8 mouse cellular contexts compared by ENCODE assay signal in genomic region chr19:44292941-44293768, GRCm38 (mm10). TPM values are rescaled to one million over a fixed set of nuclear protein-coding genes. Genes with fewer than 3 reads are reported as not detected.
DNase-seq lines count a peak whose midpoint lies in the region; TF ChIP-seq lines count a peak whose summit lies in the region.

Gene Scd2 (plus strand): TSS chr19:44293674.

- TF ChIP-seq POLR2A in CH12.LX (IDR thresholded peaks at IDR 0.05; ENCODE audit: low read depth, low read length) (no peak; the same call in 1 of the 2 replicates), myocyte (IDR thresholded peaks at IDR 0.05; ENCODE audit: insufficient read length, low read depth) (no peak)

- H3K9me3 ChIP-seq in CH12.LX (replicated peaks; ENCODE audit: low read length): no peaks in the 10 kb centered on the region

- intact Hi-C loops in heart, postnatal 14 days (cut with DNase I): no loop called here
- intact Hi-C loops in left cerebral cortex, postnatal 4 days (cut with DNase I): no loop called here

- peak within 1 kb of the TSS; percentile 74 for H3K27ac ChIP-seq in CH12.LX (ENCODE audit: insufficient read depth, low read depth)

- TF ChIP-seq CTCF in CH12.LX (conservative IDR thresholded peaks at IDR 0.05 in 1 of 2, IDR thresholded peaks at IDR 0.05 in 1 of 2; ENCODE audit: low read depth in 2 of 2, low read length in 2 of 2): no peak; a peak in 1 of 4 replicates

- in situ Hi-C loops in CH12.LX (cut with MboI; ENCODE audit: low pct_ligation_motif_present, low pct_unique_long_range_greater_than_20kb, low sequenced_read_pairs): no loop called here

- H3K4me3 ChIP-seq in CH12.LX (replicated peaks in 1 of 3; ENCODE audit: low read depth in 2 of 3, low read length in 2 of 3, poor library complexity in 1 of 3) (peak within 1 kb of the TSS; percentile 80 to 94 (median 92)), myocyte (peak within 1 kb of the TSS; percentile 100)

- H3K79me2 ChIP-seq in CH12.LX (replicated peaks; ENCODE audit: control insufficient read depth, extremely low read depth, insufficient read depth, poor library complexity, severe bottlenecking) (peaks cover 41% of the 10 kb centered on the region), myocyte (ENCODE audit: control insufficient read depth, insufficient read depth) (peaks cover 43% of the 10 kb centered on the region)

- no peak for TF ChIP-seq EP300 in CH12.LX (IDR thresholded peaks at IDR 0.05; ENCODE audit: low read length)

- peaks cover 7 to 33% of the 10 kb centered on the region in 2 experiments for H3K4me1 ChIP-seq in CH12.LX (ENCODE audit: control insufficient read depth in 1 of 2, insufficient read depth in 2 of 2)

- H3ac ChIP-seq in myocyte (ENCODE audit: control insufficient read depth, insufficient read length): peak within 1 kb of the TSS; percentile 66

- H3K36me3 ChIP-seq in CH12.LX (replicated peaks in 1 of 2; ENCODE audit: control insufficient read depth in 1 of 2, insufficient read depth in 1 of 2, low read length in 1 of 2) (peaks cover 29 to 36% of the 10 kb centered on the region in 2 experiments), myocyte (ENCODE audit: control insufficient read depth, insufficient read depth) (peaks cover 34% of the 10 kb centered on the region)

- dilution Hi-C loops in CH12.LX (cut with MboI; ENCODE audit: extremely low pct_ligation_motif_present, extremely low pct_unique_long_range_greater_than_20kb, low sequenced_read_pairs): no loop called here

- peak; percentile 91 for DNase-seq in heart, adult 11 months
- no peak for DNase-seq in heart, adult 9 months (ENCODE audit: low spot score in 2 of 2)
- no peak for DNase-seq in CH12.LX (ENCODE audit: extremely low read depth)
- DNase-seq in embryo, embryonic 11 days: peak; percentile 72
- no peak for DNase-seq in heart, postnatal 14 days
- DNase-seq in left cerebral cortex, postnatal 4 days: no peak
- no peak for DNase-seq in spleen, adult 12 weeks (ENCODE audit: low spot score)

- TF ChIP-seq RAD21 in CH12.LX (IDR thresholded peaks at IDR 0.05; ENCODE audit: low read depth, low read length): no peak

- H3K4me2 ChIP-seq in CH12.LX (ENCODE audit: insufficient read depth, low read depth, poor library complexity, severe bottlenecking) (peak within 1 kb of the TSS; percentile 84), myocyte (ENCODE audit: low read depth) (peak within 1 kb of the TSS; percentile 98)

- peak within 1 kb of the TSS; percentile 88 for H3K9ac ChIP-seq in CH12.LX (ENCODE audit: insufficient read depth, low read depth)

- no peaks in the 10 kb centered on the region for H3K27me3 ChIP-seq in CH12.LX (replicated peaks)
- no peaks in the 10 kb centered on the region for H3K27me3 ChIP-seq in myocyte (ENCODE audit: control insufficient read depth, insufficient read depth, insufficient read length)

TF ChIP-seq in CH12.LX, 34 proteins besides CTCF, POLR2A, EP300 and RAD21 (continues in another document):
- TF ChIP-seq JUN (IDR thresholded peaks at IDR 0.05; ENCODE audit: insufficient read depth, low read depth, low read length) (no peak), MAFK (IDR thresholded peaks at IDR 0.05; ENCODE audit: insufficient replicate concordance, low read length) (no peak), MEF2A (IDR thresholded peaks at IDR 0.05; ENCODE audit: borderline replicate concordance, low read depth, low read length) (no peak), CHD1 (IDR thresholded peaks at IDR 0.05; ENCODE audit: low read depth, low read length) (0 out of 2 replicates have a peak, but pooled peaks have one; percentile 24), UBTF (IDR thresholded peaks at IDR 0.05; ENCODE audit: low read depth, low read length) (no peak), NRF1 (IDR thresholded peaks at IDR 0.05; ENCODE audit: low read depth, low read length) (no peak), PAX5 (IDR thresholded peaks at IDR 0.05; ENCODE audit: low read length) (no peak), SMC3 (IDR thresholded peaks at IDR 0.05; ENCODE audit: low read depth, low read length) (no peak), HCFC1 (IDR thresholded peaks at IDR 0.05; ENCODE audit: low read depth, low read length) (no peak), ZKSCAN1 (IDR thresholded peaks at IDR 0.05; ENCODE audit: borderline replicate concordance, low read depth, low read length) (no peak), USF1 (IDR thresholded peaks at IDR 0.05; ENCODE audit: low read depth, low read length) (no peak), RCOR1 (conservative IDR thresholded peaks at IDR 0.05; ENCODE audit: low read depth, low read length) (0 out of 2 replicates have a peak, but pooled peaks have one; percentile 6), E2F4 (IDR thresholded peaks at IDR 0.05; ENCODE audit: insufficient replicate concordance, low read depth, low read length) (no peak), ZNF384 (IDR thresholded peaks at IDR 0.05; ENCODE audit: low read depth, low read length) (no peak), JUND (conservative IDR thresholded peaks at IDR 0.05; ENCODE audit: low read depth, low read length) (no peak), GABPA (IDR thresholded peaks at IDR 0.05; ENCODE audit: insufficient replicate concordance, low read depth, low read length) (no peak), ELF1 (IDR thresholded peaks at IDR 0.05; ENCODE audit: low read depth, low read length) (no peak), TCF12 (IDR thresholded peaks at IDR 0.05; ENCODE audit: low read depth, low read length) (no peak), MAX (IDR thresholded peaks at IDR 0.05; ENCODE audit: low read length) (no peak; the same call in 1 of the 2 replicates), POLR2AphosphoS2 (IDR thresholded peaks at IDR 0.05; ENCODE audit: low read depth, low read length) (no peak; the same call in 1 of the 2 replicates), MYC (IDR thresholded peaks at IDR 0.05; ENCODE audit: low read depth, low read length) (0 out of 2 replicates have a peak, but pooled peaks have one; percentile 4), ETS1 (conservative IDR thresholded peaks at IDR 0.05; ENCODE audit: low read depth, low read length) (no peak), TBP (conservative IDR thresholded peaks at IDR 0.05; ENCODE audit: low read depth, low read length) (no peak), CHD2 (IDR thresholded peaks at IDR 0.05; ENCODE audit: low read length) (no peak), NELFE (IDR thresholded peaks at IDR 0.05; ENCODE audit: low read depth, low read length) (peak; percentile 8; the same call in 1 of the 2 replicates), ZC3H11A (IDR thresholded peaks at IDR 0.05; ENCODE audit: low read depth, low read length) (no peak)

TF ChIP-seq in myocyte, 11 proteins besides CTCF, POLR2A, EP300 and RAD21:
- TF ChIP-seq CEBPB (IDR thresholded peaks at IDR 0.05; ENCODE audit: insufficient read depth, poor library complexity, severe bottlenecking): no peak
- TF ChIP-seq MYOG (IDR thresholded peaks at IDR 0.05; ENCODE audit: control insufficient read depth in 1 of 3, insufficient read depth in 1 of 3, insufficient read length in 2 of 3, low read depth in 2 of 3): no peak
- TF ChIP-seq POLR2AphosphoS2 (IDR thresholded peaks at IDR 0.05; ENCODE audit: insufficient read length, low read depth): peak; percentile 36
- TF ChIP-seq TCF3 (IDR thresholded peaks at IDR 0.05; ENCODE audit: insufficient read length, low read depth): no peak

RNA-seq across cellular contexts. Expression of gene Scd2, which starts in this region (rescaled TPM):
- 204 and 212 TPM in 2 replicates for total RNA-seq in CH12.LX (2012; rRNA removed)
- total RNA-seq in CH12.LX (2014; rRNA removed): 123 and 205 TPM in 2 replicates
- polyA plus RNA-seq in CH12.LX (2012; ENCODE audit: insufficient read length, low read depth): 274 and 408 TPM in 2 replicates
- total RNA-seq in heart, postnatal 14 days (2021): 10 to 100 TPM; 24.8 to 27.2 TPM
- 100 to 1,000 TPM; 554 to 565 TPM for total RNA-seq in left cerebral cortex, postnatal 4 days (2021)
- 868 TPM for polyA plus RNA-seq in myocyte (2012; fragmentation: generic; extraction: Trizol)

Comparison
In these comparisons a context has a peak if more than half of its experiments do, and no peak if none do; other contexts are left out.
1. RNA of gene Scd2 (total RNA-seq): 554 to 565 TPM in left cerebral cortex, postnatal 4 days and 123 to 212 TPM in CH12.LX; 24.8 to 27.2 TPM in heart, postnatal 14 days; every median in the first group is over 4 times any median in the second.
2. DNase-seq: peak in heart, adult 11 months (single experiment) and embryo, embryonic 11 days (single experiment); none in heart, adult 9 months (0 of 2), CH12.LX (single experiment), heart, postnatal 14 days (0 of 2), left cerebral cortex, postnatal 4 days (single experiment) and spleen, adult 12 weeks (single experiment).